Mouse (Mus musculus) stomach, postnatal 0 days (tissue): ENCODE data around the gene Ide. TPM values are rescaled to one million over a fixed set of nuclear protein-coding genes. Genes with fewer than 3 reads are reported as not detected.
A peak's percentile ranks its signal among the peaks of the same experiment; 100 is the strongest.

Experiments
- ATAC-seq: fragments of 200-750 bp; cut with Nextera tagmentation; 2 replicates; pipeline ENCODE4 v1.8.0; 2017; ENCODE audit not compliant: low FRiP score, low TSS enrichment
- DNase-seq: peaks from one replicate; pipeline ENCODE4 v3.0.0-alpha.2; 2016; ENCODE audit warnings: low spot score
- H3K27ac ChIP-seq: fragments of 300-500 bp; sonication (generic); replicated peaks from 2 replicates; pipeline ENCODE4 v1.5.1; 2014; ENCODE audit warnings: mild to moderate bottlenecking, control low read depth
- H3K27me3 ChIP-seq: fragments of 300-500 bp; sonication (generic); 2 replicates; pipeline ENCODE4 v1.6.1; 2014; ENCODE audit warnings: low read length; ENCODE audit not compliant: control insufficient read depth, insufficient read depth
- H3K36me3 ChIP-seq: fragments of 300-500 bp; sonication (generic); 2 replicates; pipeline ENCODE4 v1.6.1; 2014; ENCODE audit warnings: low read length, mixed read lengths; ENCODE audit not compliant: control insufficient read depth, insufficient read depth
- H3K4me1 ChIP-seq: fragments of 300-500 bp; sonication (generic); replicated peaks from 2 replicates; pipeline ENCODE4 v1.6.1; 2014; ENCODE audit warnings: antibody characterized with exemption; ENCODE audit not compliant: control insufficient read depth, insufficient read depth
- H3K4me2 ChIP-seq: fragments of 300-500 bp; sonication (generic); replicated peaks from 2 replicates; pipeline ENCODE4 v1.6.1; 2014; ENCODE audit warnings: low read depth, mild to moderate bottlenecking, control low read depth, moderate library complexity
- H3K4me3 ChIP-seq: fragments of 300-500 bp; sonication (generic); 2 replicates; pipeline ENCODE4 v1.5.1; 2014; ENCODE audit warnings: low read depth, low read length, control low read depth
- H3K9ac ChIP-seq: fragments of 300-500 bp; sonication (generic); 2 replicates; pipeline ENCODE4 v1.6.1; 2014; ENCODE audit warnings: mild to moderate bottlenecking, low read length, control low read depth, mixed read lengths
- H3K9me3 ChIP-seq: fragments of 300-500 bp; sonication (generic); 2 replicates; pipeline ENCODE4 v1.6.1; 2016; ENCODE audit warnings: low read length; ENCODE audit not compliant: control insufficient read depth
- CTCF ChIP-seq: IDR thresholded peaks from 2 replicates; pipeline ENCODE4 v1.5.1; 2016; ENCODE audit warnings: antibody characterized with exemption, low read depth, mild to moderate bottlenecking, moderate library complexity
- EP300 ChIP-seq: optimal IDR thresholded peaks from 2 replicates; pipeline ENCODE3; 2016; ENCODE audit warnings: antibody characterized with exemption
- WGBS: fragments of 180-500 bp; shearing (Covaris S2); extraction: QIAGEN DNeasy Blood & Tissue Kit; methylation state at CpG from one replicate; pipeline ENCODE4 v1.1.7; 2014; 5-methylcytosine and 5-hydroxymethylcytosine counted together
- polyA plus RNA-seq: library from polyadenylated mRNA; unstranded; fragments of >200 nt; fragmentation: Nextera tagmentation; extraction: Ambion mirVana; gene quantifications from 2 replicates; pipeline ENCODE4 v1.2.1, GENCODE M21; 2015

Ide gene
- polyA plus RNA-seq, 1 experiment from 2014 or later: 213 TPM

GRCm38 (mm10) chr19:37263943-37264897 lies 73.4 kb downstream of the Ide start:
- no peak overlapping the region for H3K27ac ChIP-seq
- H3K9ac ChIP-seq: no peak overlapping the region
- H3K4me1 ChIP-seq: no peaks in the 10 kb centered on the region
- DNase-seq: no peak
- no peaks in the 10 kb centered on the region for H3K36me3 ChIP-seq
- 47% methylated on average over 23 of the region's 23 CpGs for WGBS
- TF ChIP-seq CTCF: no peak
- no peak for TF ChIP-seq EP300
- ATAC-seq: no peak; the same call in 1 of the 2 replicates
- no peak overlapping the region for H3K4me2 ChIP-seq
- no peak overlapping the region for H3K4me3 ChIP-seq
- no peaks in the 10 kb centered on the region for H3K27me3 ChIP-seq
- H3K9me3 ChIP-seq: no peaks in the 10 kb centered on the region

GRCm38 (mm10) chr19:37263566-37263942 lies 74.1 kb downstream of the Ide start:
- no peak overlapping the region for H3K9ac ChIP-seq
- no peaks in the 10 kb centered on the region for H3K27me3 ChIP-seq
- H3K4me1 ChIP-seq: no peaks in the 10 kb centered on the region
- H3K4me3 ChIP-seq: no peak overlapping the region
- no peak for TF ChIP-seq EP300
- H3K4me2 ChIP-seq: no peak overlapping the region
- WGBS: 66% methylated on average over 8 of the region's 8 CpGs
- H3K9me3 ChIP-seq: no peaks in the 10 kb centered on the region
- ATAC-seq (no peak), DNase-seq (no peak)
- H3K36me3 ChIP-seq: no peaks in the 10 kb centered on the region
- no peak overlapping the region for H3K27ac ChIP-seq

GRCm38 (mm10) chr19:37262389-37262788 lies 75.3 kb downstream of the Ide start:
- DNase-seq (no peak), ATAC-seq (peak; percentile 50)
- TF ChIP-seq EP300: no peak
- TF ChIP-seq CTCF: no peak
- Histone ChIP-seq H3K27ac (no peak overlapping the region), H3K9me3 (no peaks in the 10 kb centered on the region), H3K4me3 (no peak overlapping the region), H3K4me2 (no peak overlapping the region), H3K9ac (no peak overlapping the region), H3K4me1 (no peaks in the 10 kb centered on the region), H3K27me3 (no peaks in the 10 kb centered on the region), H3K36me3 (no peaks in the 10 kb centered on the region)
- WGBS: 27% methylated on average over 4 of the region's 4 CpGs

- ATAC-seq (no peak), DNase-seq (no peak)
- no peak for TF ChIP-seq EP300
- no peak for TF ChIP-seq CTCF
- Histone ChIP-seq H3K9me3 (no peaks in the 10 kb centered on the region), H3K27me3 (no peaks in the 10 kb centered on the region), H3K36me3 (no peaks in the 10 kb centered on the region), H3K27ac (no peak overlapping the region), H3K4me1 (no peaks in the 10 kb centered on the region), H3K4me3 (no peak overlapping the region), H3K4me2 (no peak overlapping the region), H3K9ac (no peak overlapping the region)
- WGBS: 85% methylated on average over 9 of the region's 9 CpGs
Observed at GRCm38 (mm10) chr19:37255321-37255720, 82.3 kb downstream of the Ide start.

GRCm38 (mm10) chr19:37252104-37252503 lies 85.5 kb downstream of the Ide start:
- no peak overlapping the region for H3K4me2 ChIP-seq
- no peak for ATAC-seq
- no peak overlapping the region for H3K4me3 ChIP-seq
- H3K9me3 ChIP-seq: no peaks in the 10 kb centered on the region
- TF ChIP-seq EP300: no peak
- TF ChIP-seq CTCF: no peak
- H3K9ac ChIP-seq: no peak overlapping the region
- no peaks in the 10 kb centered on the region for H3K4me1 ChIP-seq
- DNase-seq: no peak
- H3K27ac ChIP-seq: no peak overlapping the region
- no peaks in the 10 kb centered on the region for H3K27me3 ChIP-seq
- 61% methylated on average over 6 of the region's 6 CpGs for WGBS
- H3K36me3 ChIP-seq: no peaks in the 10 kb centered on the region

GRCm38 (mm10) chr19:37248199-37248598 lies 89.5 kb downstream of the Ide start:
- Histone ChIP-seq H3K9me3 (no peaks in the 10 kb centered on the region), H3K4me2 (no peak overlapping the region), H3K27me3 (no peaks in the 10 kb centered on the region), H3K27ac (no peak overlapping the region), H3K4me3 (no peak overlapping the region), H3K36me3 (no peaks in the 10 kb centered on the region), H3K4me1 (no peaks in the 10 kb centered on the region), H3K9ac (no peak overlapping the region)
- ATAC-seq (no peak), DNase-seq (no peak)
- 75% methylated on average over 3 of the region's 3 CpGs for WGBS
- TF ChIP-seq EP300: no peak
- no peak for TF ChIP-seq CTCF
